ENCODE assay signal across 8 mouse cellular contexts in the genomic region with DNA sequence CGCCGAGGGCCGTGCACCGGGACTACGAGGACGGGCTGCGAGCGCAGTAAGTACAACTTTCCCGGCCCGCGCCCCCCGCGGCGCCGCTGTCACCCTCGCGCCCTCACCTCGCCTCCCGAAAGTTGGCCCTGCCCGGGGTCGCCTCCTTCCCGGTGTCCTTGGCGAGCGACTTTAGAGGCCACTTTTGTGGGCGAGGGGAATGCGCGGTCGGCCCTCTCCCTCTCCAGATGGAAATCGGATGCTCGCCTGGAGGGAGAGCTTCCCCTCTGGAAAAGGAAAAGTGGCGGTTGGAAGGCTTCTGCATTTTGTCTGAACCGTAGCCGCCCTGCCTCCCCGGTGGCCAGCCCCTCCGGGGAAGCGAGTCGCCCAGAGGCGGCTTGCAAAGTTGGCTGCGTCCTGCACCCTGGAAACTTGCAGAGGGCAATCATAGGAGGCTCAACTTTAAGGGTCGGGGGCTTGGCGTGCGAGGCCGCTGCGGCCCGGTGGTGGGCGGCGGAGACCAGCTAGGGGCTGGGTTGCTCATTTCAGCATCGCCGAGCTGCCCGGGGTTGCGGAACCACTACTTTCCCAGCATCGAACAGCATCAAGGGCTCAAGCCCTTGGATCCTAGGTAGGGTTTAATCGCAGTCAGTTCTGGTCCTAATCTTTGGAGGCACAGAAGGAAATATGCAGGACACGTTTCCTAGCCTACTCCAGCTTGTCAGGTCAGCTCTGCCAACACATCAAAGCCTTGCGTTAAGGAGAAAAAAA. TPM values are rescaled to one million over a fixed set of nuclear protein-coding genes. Genes with fewer than 3 reads are reported as not detected.
DNase-seq lines count a peak whose midpoint lies in the region; ATAC-seq and TF ChIP-seq lines count a peak whose summit lies in the region.

No protein-coding gene starts in this region.

- H3K9me3 ChIP-seq in heart, embryonic 12.5 days (replicated peaks) = no peaks in the 10 kb centered on the region
- no peaks in the 10 kb centered on the region for H3K9me3 ChIP-seq in kidney, postnatal 0 days (replicated peaks; ENCODE audit: low read length)
- no peaks in the 10 kb centered on the region for H3K9me3 ChIP-seq in stomach, postnatal 0 days (ENCODE audit: control insufficient read depth, low read length)

- H3K4me2 ChIP-seq in heart, embryonic 12.5 days = peak overlapping the region; percentile 69
- peak overlapping the region; percentile 57 for H3K4me2 ChIP-seq in kidney, postnatal 0 days (ENCODE audit: low read length)
- H3K4me2 ChIP-seq in stomach, postnatal 0 days (replicated peaks; ENCODE audit: low read depth) = peak overlapping the region; percentile 81

- ATAC-seq in heart, embryonic 12.5 days (ENCODE audit: insufficient number of reproducible peaks, low FRiP score) = no peak
- ATAC-seq in kidney, postnatal 0 days (replicated peaks; ENCODE audit: low FRiP score, low read depth) = no peak
- ATAC-seq in stomach, postnatal 0 days (ENCODE audit: low FRiP score, low TSS enrichment) = peak; percentile 18

- peak; percentile 78 for DNase-seq in adrenal gland, adult 2 months
- no peak for DNase-seq in adrenal gland, postnatal 25 days
- peak; percentile 24 for DNase-seq in ES-CJ7 (ENCODE audit: low read depth, low spot score)
- peak; percentile 34 for DNase-seq in embryo, embryonic 11.5 days (ENCODE audit: low read depth, low spot score)
- DNase-seq in kidney, postnatal 0 days (ENCODE audit: low spot score) = peak; percentile 68
- peak; percentile 51 for DNase-seq in mesoderm, embryonic 11.5 days (ENCODE audit: low read depth, low spot score)
- DNase-seq in stomach, postnatal 0 days (ENCODE audit: low spot score) = peak; percentile 50

- peaks cover 13% of the 10 kb centered on the region for H3K36me3 ChIP-seq in heart, embryonic 12.5 days
- H3K36me3 ChIP-seq in kidney, postnatal 0 days (ENCODE audit: insufficient read depth, low read length) = no peaks in the 10 kb centered on the region
- H3K36me3 ChIP-seq in stomach, postnatal 0 days (ENCODE audit: control insufficient read depth, insufficient read depth, low read length) = no peaks in the 10 kb centered on the region

- no peak for TF ChIP-seq CTCF in kidney, postnatal 0 days (IDR thresholded peaks at IDR 0.05; ENCODE audit: low read depth)
- no peak; the same call in 1 of the 2 replicates for TF ChIP-seq CTCF in stomach, postnatal 0 days (IDR thresholded peaks at IDR 0.05; ENCODE audit: low read depth)

- peak overlapping the region; percentile 95 for H3K9ac ChIP-seq in heart, embryonic 12.5 days
- H3K9ac ChIP-seq in kidney, postnatal 0 days (ENCODE audit: low read depth, low read length) = peak overlapping the region; percentile 96
- peak overlapping the region; percentile 83 for H3K9ac ChIP-seq in stomach, postnatal 0 days (ENCODE audit: low read length)

- under 1% methylated on average over 55 of the region's 55 CpGs for WGBS in heart, embryonic 12.5 days
- WGBS in kidney, postnatal 0 days = 0% methylated on average over 55 of the region's 55 CpGs
- under 1% methylated on average over 47 of the region's 55 CpGs for WGBS in stomach, postnatal 0 days

- H3K4me1 ChIP-seq in heart, embryonic 12.5 days (replicated peaks) = peaks cover 26% of the 10 kb centered on the region
- H3K4me1 ChIP-seq in kidney, postnatal 0 days (replicated peaks; ENCODE audit: insufficient read depth, low read length) = peaks cover 3% of the 10 kb centered on the region; the same call in 1 of the 2 replicates
- no peaks in the 10 kb centered on the region for H3K4me1 ChIP-seq in stomach, postnatal 0 days (replicated peaks; ENCODE audit: control insufficient read depth, insufficient read depth)

- peak overlapping the region; percentile 94 for H3K27ac ChIP-seq in heart, embryonic 12.5 days (ENCODE audit: poor library complexity, severe bottlenecking)
- peak overlapping the region; percentile 98 for H3K27ac ChIP-seq in kidney, postnatal 0 days
- peak overlapping the region; percentile 90 for H3K27ac ChIP-seq in stomach, postnatal 0 days (replicated peaks)

- no peak for TF ChIP-seq EP300 in stomach, postnatal 0 days (optimal IDR thresholded peaks at IDR 0.05)

- H3K4me3 ChIP-seq in heart, embryonic 12.5 days = peak overlapping the region; percentile 73
- H3K4me3 ChIP-seq in kidney, postnatal 0 days (replicated peaks; ENCODE audit: low read depth, low read length) = peak overlapping the region; percentile 81
- H3K4me3 ChIP-seq in stomach, postnatal 0 days (ENCODE audit: low read depth, low read length) = peak overlapping the region; percentile 85

- H3K27me3 ChIP-seq in heart, embryonic 12.5 days (replicated peaks) = no peaks in the 10 kb centered on the region
- no peaks in the 10 kb centered on the region for H3K27me3 ChIP-seq in kidney, postnatal 0 days (ENCODE audit: insufficient read depth, low read length)
- H3K27me3 ChIP-seq in stomach, postnatal 0 days (ENCODE audit: control insufficient read depth, insufficient read depth, low read length) = no peaks in the 10 kb centered on the region

RNA-seq across cellular contexts. Expression of gene Rassf8, which starts 0.5 kb away (rescaled TPM):
- 10 to 100 TPM; 77.5 to 85.2 TPM for total RNA-seq in adrenal gland, adult 2 months (2021)
- polyA plus RNA-seq in adrenal gland, adult 2 months (2012; rRNA removed) = 13.6 and 18.6 TPM in 2 replicates
- total RNA-seq in adrenal gland, postnatal 25 days (2021) = 105 and 107 TPM in 2 replicates
- 8.8 and 10.6 TPM in 2 replicates for polyA plus RNA-seq in heart, embryonic 12.5 days (2016; fragmentation: Nextera tagmentation; extraction: Ambion mirVana)
- 10.3 and 11.0 TPM in 2 replicates for polyA plus RNA-seq in kidney, postnatal 0 days (2015; fragmentation: Nextera tagmentation; extraction: Ambion mirVana)
- polyA plus RNA-seq in stomach, postnatal 0 days (2015; fragmentation: Nextera tagmentation; extraction: Ambion mirVana) = 4.9 and 5.9 TPM in 2 replicates
